Mouse (Mus musculus): ENCODE measurements at regions not wholly inside any gene's neighbourhood (a gene's known extent, or its start where the extent isn't known, plus 50 kb on each side); places are given as distances from the start of the nearest gene placed in this dataset.

GRCm38 (mm10) chr1:80023518-80024095, 162.6 kb upstream of the Serpine2 start:
- DNase-seq: no peak
- no peak for TF ChIP-seq CTCF (IDR thresholded peaks at IDR 0.05)
- Histone ChIP-seq H3K27ac (peak overlapping the region; percentile 20; the same call in 1 of the 2 replicates), H3K4me3 (no peak overlapping the region)
- intact Hi-C loops (cut with DNase I): no loop called here

GRCm38 (mm10) chr1:80021866-80022265, 160.9 kb upstream of the Serpine2 start:
- TF ChIP-seq CTCF (IDR thresholded peaks at IDR 0.05): no peak
- no peak overlapping the region for H3K27ac ChIP-seq
- no peak for DNase-seq
- intact Hi-C loops (cut with DNase I): no loop called here
- no peak overlapping the region for H3K4me3 ChIP-seq

GRCm38 (mm10) chr1:80018391-80019065, 157.5 kb upstream of the Serpine2 start:
- no peak overlapping the region for H3K4me3 ChIP-seq
- TF ChIP-seq CTCF (IDR thresholded peaks at IDR 0.05): no peak

GRCm38 (mm10) chr1:80015474-80015873, 154.5 kb upstream of the Serpine2 start:
- no peak for TF ChIP-seq CTCF (IDR thresholded peaks at IDR 0.05)
- no peak overlapping the region for H3K27ac ChIP-seq
- no peak overlapping the region for H3K4me3 ChIP-seq
- no peak for DNase-seq
- intact Hi-C loops (cut with DNase I): loop anchor here (10.0 kb wide), 1 partner anchor 79 kb away; no protein-coding TSS in a partner anchor

More at GRCm38 (mm10) chr1:80018391-80019065, 157.5 kb upstream of the Serpine2 start:
- H3K27ac ChIP-seq: peak overlapping the region; percentile 32; the same call in 1 of the 2 replicates
- intact Hi-C loops (cut with DNase I): loop anchor here (10.0 kb wide), 1 partner anchor 76 kb away; no protein-coding TSS in a partner anchor
- peak; percentile 82 for DNase-seq

GRCm38 (mm10) chr1:80014586-80014985, 153.6 kb upstream of the Serpine2 start:
- Histone ChIP-seq H3K4me3 (no peak overlapping the region), H3K27ac (peak overlapping the region; percentile 41; the same call in 1 of the 2 replicates)
- no peak for TF ChIP-seq CTCF (IDR thresholded peaks at IDR 0.05)
- intact Hi-C loops (cut with DNase I): loop anchor here (10.0 kb wide), 1 partner anchor 80 kb away; no protein-coding TSS in a partner anchor
- DNase-seq: no peak

- TF ChIP-seq CTCF (IDR thresholded peaks at IDR 0.05): no peak
- intact Hi-C loops (cut with DNase I): loop anchor here (10.0 kb wide), 1 partner anchor 84 kb away; no protein-coding TSS in a partner anchor
- Histone ChIP-seq H3K27ac (no peak overlapping the region), H3K4me3 (no peak overlapping the region)
- no peak for DNase-seq
These were observed 149.7 kb upstream of the Serpine2 start for GRCm38 (mm10) chr1:80010724-80011123.

GRCm38 (mm10) chr1:79999081-79999480, 138.1 kb upstream of the Serpine2 start:
- Histone ChIP-seq H3K4me3 (no peak overlapping the region), H3K27ac (no peak overlapping the region; the same call in 1 of the 2 replicates)
- intact Hi-C loops (cut with DNase I): loop anchor here (5.0 kb wide), 1 partner anchor 108 kb away; no protein-coding TSS in a partner anchor
- DNase-seq: peak; percentile 66
- TF ChIP-seq CTCF (IDR thresholded peaks at IDR 0.05): peak; percentile 59

GRCm38 (mm10) chr1:79997911-79998310, 136.9 kb upstream of the Serpine2 start:
- no peak for TF ChIP-seq CTCF (IDR thresholded peaks at IDR 0.05)
- H3K4me3 ChIP-seq: no peak overlapping the region
- H3K27ac ChIP-seq: no peak overlapping the region
- no peak for DNase-seq
- intact Hi-C loops (cut with DNase I): loop anchor here (5.0 kb wide), 1 partner anchor 109 kb away; no protein-coding TSS in a partner anchor

GRCm38 (mm10) chr1:79997456-79997855, 136.5 kb upstream of the Serpine2 start:
- Histone ChIP-seq H3K27ac (no peak overlapping the region), H3K4me3 (no peak overlapping the region)
- intact Hi-C loops (cut with DNase I): loop anchor here (5.0 kb wide), 1 partner anchor 110 kb away; no protein-coding TSS in a partner anchor
- no peak for TF ChIP-seq CTCF (IDR thresholded peaks at IDR 0.05)
- no peak for DNase-seq

- H3K4me3 ChIP-seq: no peak overlapping the region
- no peak overlapping the region for H3K27ac ChIP-seq
- intact Hi-C loops (cut with DNase I): no loop called here
- TF ChIP-seq CTCF (IDR thresholded peaks at IDR 0.05): no peak
- DNase-seq: no peak
These were observed 123.7 kb upstream of the Serpine2 start for GRCm38 (mm10) chr1:79984721-79985120.

- intact Hi-C loops (cut with DNase I): no loop called here
- no peak for DNase-seq
- Histone ChIP-seq H3K27ac (no peak overlapping the region), H3K4me3 (no peak overlapping the region)
- no peak for TF ChIP-seq CTCF (IDR thresholded peaks at IDR 0.05)
These were observed 121.8 kb upstream of the Serpine2 start for GRCm38 (mm10) chr1:79982678-79983280.

- TF ChIP-seq CTCF (IDR thresholded peaks at IDR 0.05): no peak
- intact Hi-C loops (cut with DNase I): no loop called here
- Histone ChIP-seq H3K4me3 (no peak overlapping the region), H3K27ac (no peak overlapping the region)
- DNase-seq: no peak
These were observed 118.9 kb upstream of the Serpine2 start for GRCm38 (mm10) chr1:79979863-79980262.

- DNase-seq: no peak
- Histone ChIP-seq H3K4me3 (no peak overlapping the region), H3K27ac (no peak overlapping the region)
- intact Hi-C loops (cut with DNase I): no loop called here
- no peak for TF ChIP-seq CTCF (IDR thresholded peaks at IDR 0.05)
These were observed 117.2 kb upstream of the Serpine2 start for GRCm38 (mm10) chr1:79978156-79978555.
